Mouse (Mus musculus) heart, postnatal 14 days (tissue): ENCODE data around the gene Hps6. TPM values are rescaled to one million over a fixed set of nuclear protein-coding genes. Genes with fewer than 3 reads are reported as not detected.

Experiments used
- DNase-seq, 2 experiments: peaks; one replicate each; pipeline ENCODE4 v3.0.0; 2021 to 2022
- intact Hi-C: fragments of 180-260 bp; cut with DNase I; formaldehyde crosslinking; loops from one replicate; pipeline ENCODE4 v1.15.1; 2025
- total RNA-seq, 2 experiments: library from RNA; stranded (reverse); gene quantifications; 2 replicates each; pipeline ENCODE4 v1.2.3; 2021

Gene Hps6
- total RNA-seq, 2 experiments from 2014 or later = 6.3 to 6.5 TPM

DNA sequence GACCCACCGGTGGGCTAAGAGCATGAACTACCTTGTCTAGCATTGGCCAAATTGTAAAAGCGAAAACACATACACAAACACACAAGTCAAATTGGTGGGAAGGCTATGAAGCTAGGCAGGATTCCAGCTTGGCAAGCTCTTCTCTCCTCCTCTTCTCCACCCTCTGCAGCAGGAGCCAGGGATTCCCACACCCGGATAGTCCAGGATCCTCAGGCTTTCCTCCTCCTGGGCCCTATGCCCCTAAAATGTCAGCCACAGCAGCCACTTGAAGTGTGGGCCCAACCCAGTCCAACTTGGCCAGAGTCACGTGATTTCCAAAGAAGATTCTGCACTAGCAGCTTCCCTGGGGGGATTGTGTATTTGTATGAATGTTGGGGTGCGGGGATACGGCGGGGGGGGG is 40.1 kb downstream of the Hps6 start:
- peak in 1 of 2 experiments; percentile 42 for DNase-seq
- intact Hi-C loops = no loop called here

DNA sequence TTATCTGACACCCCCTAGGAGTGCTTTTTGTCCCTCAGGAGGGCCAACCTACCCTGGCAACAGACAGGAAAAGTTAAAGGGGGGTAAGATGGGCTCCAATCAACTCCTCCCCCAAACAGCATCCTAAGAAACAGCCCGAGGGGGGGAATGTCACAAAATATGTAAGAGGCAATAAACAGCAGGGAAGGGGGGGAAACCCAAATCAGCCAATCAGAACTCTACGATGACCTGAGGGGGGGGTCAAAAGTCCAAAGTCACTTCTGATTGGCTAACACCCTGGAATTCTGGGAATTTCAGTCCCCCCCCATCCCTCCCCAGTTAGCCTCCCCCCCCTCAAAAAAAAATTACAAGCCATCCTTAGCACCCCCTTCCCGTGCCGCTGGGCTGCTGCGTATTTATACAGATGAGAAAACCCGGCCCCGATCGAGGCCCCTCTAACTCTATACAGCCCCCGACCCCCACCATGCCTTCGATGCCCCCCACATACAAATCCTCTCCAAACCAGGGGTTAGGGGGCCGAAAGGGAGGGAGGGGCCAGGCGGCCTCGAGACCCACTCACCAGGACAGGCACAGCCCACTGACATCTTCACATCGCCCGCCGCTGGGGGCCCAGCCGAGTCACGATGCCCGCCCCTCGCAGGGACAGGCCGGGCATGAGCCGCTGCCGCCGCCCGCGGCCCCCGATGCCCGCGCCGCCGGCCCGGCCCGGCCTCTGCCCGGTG is 41.1 kb downstream of the Hps6 start, which contains the start of gene Pprc1:
Gene Pprc1, plus strand, starts transcription at position 616 of the 722 bp plus-strand sequence.
- intact Hi-C loops = no loop called here
- peak; percentile 43 to 67 for DNase-seq

DNA sequence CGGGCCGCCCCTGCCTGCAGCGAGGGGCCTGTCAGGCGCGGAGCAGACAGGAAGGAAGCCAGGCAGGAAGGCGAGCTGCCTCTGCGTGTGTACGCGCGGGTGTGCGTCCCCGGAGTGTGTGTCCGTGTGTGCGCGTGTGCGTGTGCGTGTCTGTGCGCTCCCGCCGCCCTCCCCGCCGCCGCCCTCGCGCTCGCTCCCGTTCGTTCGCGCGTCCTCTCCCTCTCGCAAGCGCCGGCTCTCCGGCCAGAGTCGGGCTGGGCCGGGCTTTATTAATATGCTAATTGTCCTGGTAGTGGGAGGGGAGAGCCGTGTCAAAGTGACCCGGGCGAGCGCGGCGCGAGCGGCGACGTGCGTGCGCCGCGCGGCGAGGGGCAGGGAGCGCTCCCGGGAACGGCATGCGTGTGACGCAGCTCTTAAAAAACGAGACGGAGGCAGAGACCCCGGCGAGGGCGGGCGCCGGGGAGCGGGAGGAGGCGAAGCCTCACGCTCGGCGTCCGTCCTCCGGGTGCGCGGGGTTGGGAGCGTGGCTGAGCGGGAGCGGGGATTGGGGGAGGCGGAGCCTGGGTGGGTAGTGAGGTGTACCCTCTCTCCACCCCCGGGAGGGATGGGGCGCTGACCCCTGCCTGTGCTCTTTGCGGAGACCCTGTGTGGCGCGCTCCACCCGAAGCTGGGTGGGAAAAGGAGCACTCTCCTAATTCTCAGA is 41.8 kb downstream of the Hps6 start, which contains the start of gene Ldb1:
Gene Ldb1, minus strand, starts transcription at position 222 of the 703 bp plus-strand sequence.
- intact Hi-C loops = no loop called here
- DNase-seq = peak; percentile 87 to 89

DNA sequence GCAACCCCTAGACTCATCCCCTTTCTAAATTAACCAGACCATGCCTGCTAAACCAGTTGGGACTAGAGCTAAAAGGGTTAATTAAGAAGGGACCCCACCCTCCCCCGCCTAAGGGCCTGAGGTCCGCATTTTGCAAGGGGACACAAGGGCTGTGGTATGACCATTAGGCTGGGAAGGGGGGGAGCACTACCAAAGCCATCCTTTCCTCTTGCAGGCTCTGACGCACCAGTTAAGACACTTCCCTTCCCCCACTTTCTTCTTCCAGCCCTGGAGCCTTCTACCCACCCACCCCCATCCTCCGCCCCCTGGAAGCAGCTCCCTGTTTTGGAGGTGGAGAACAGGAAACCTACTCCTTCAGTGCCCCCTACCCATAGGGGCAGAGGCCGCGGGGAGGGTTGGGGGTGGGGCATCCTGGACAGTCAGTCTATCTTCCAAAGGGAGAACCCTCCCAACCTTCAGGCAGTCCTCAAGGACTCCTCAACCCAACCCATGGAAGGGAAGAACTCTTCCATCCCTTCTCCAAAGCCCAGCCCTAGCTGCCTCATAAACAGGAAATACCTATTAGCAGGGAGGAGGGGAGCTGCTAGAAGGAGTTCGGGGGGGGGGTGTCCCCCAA is 42.5 kb downstream of the Hps6 start:
- DNase-seq = peak; percentile 61 to 62
- intact Hi-C loops = no loop called here

DNA sequence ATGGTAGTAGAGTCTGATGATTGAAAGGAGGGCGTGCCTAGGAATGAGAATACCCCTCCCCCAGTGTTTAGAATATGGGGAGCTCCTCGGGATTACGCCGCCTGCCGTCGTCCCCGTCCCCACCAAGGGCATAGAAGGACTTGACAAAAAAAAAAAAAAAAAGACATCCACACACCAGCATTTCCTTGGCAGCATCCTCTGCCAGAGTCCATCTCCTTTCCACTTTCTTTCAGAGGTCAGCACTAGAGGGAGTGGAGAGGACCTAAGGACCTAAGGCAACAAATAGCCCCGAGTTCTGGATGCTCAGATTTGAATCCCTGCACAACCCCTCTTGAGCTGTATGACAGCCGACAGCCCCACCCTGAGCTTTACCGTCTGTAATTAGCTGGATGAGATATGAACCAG is 43.3 kb downstream of the Hps6 start:
- intact Hi-C loops = no loop called here

DNA sequence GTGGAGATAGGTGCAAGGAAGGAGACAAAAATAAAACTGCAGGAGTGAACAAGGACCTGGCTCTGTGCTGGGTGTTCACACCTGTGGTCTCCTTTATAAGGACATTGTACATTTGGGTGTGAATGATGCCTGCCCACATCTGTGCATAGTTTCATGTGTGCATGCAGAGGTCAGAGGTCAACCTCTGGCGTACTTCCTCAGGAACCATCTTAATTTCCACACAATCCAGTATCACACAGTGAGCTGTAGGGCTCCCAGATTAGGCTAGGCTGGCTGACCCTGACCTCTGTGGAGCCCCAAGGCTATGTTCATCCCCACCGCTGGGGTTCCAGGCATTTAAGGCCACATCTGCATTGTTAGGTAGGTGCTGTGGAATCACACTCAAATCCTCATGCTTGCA is 44.1 kb downstream of the Hps6 start:
- intact Hi-C loops = no loop called here

More for the DNA sequence above, 43.3 kb downstream of the Hps6 start:
- no peak for DNase-seq

DNA sequence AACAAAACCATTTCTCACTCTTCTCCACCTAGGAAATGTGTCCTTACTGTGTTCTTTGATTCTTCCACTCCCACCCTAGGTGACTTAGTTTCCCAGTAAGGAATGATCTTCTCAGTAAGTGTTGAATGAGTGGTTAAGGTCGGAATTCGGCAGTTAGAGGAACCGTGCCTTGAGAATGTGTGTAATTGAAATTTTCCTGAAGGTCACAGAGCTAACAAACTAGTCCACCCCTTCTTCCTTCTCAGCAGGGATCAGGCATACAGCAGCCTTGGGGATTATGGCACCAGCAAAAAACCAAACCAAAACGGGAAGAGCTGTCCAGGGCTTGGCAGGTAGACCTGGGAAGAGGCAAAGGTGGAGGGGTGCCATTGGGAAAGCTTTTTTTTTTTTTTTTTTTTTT is 45.8 kb downstream of the Hps6 start:
- intact Hi-C loops = no loop called here
- DNase-seq = no peak

More for the DNA sequence above, 44.1 kb downstream of the Hps6 start:
- no peak for DNase-seq

DNA sequence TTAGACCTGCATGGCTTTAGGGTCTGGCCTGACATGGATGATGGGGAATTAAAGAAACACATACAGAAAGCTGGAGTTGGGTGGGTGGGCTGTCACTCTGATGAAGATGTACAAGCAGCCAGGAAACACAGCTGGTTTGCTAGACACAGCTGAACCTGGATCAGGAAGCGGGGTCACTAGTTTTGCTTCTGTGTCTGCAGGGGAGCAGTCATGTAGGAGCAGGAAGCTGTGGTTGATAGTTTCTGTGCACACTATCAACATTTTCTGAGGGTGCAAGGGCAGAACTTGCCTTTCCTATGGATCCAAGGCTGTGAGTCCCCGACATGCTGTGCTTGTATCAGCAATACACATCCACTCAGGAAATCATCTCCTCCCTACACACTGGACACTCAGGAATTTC is 47.2 kb downstream of the Hps6 start:
- DNase-seq = no peak
- intact Hi-C loops = no loop called here

Other genes starting within 250 kb of the Hps6 start
- 10 to 100 TPM; 65.7 TPM for gene Mgea5, start 219.7 kb upstream of the Hps6 start, total RNA-seq
- gene Kcnip2, start 187.4 kb upstream of the Hps6 start, total RNA-seq = 100 to 1,000 TPM; 149 to 164 TPM
- 10 to 100 TPM; 12.9 to 16.5 TPM for gene Armh3, start 5.0 kb upstream of the Hps6 start, total RNA-seq
- 10 to 100 TPM; 13.8 to 14.1 TPM for gene Pprc1, start 41.4 kb downstream of the Hps6 start, total RNA-seq
- 10 to 100 TPM; 54.4 to 61.0 TPM for gene Ldb1, start 41.7 kb downstream of the Hps6 start, total RNA-seq
- gene Nolc1, start 72.4 kb downstream of the Hps6 start, total RNA-seq = 10 to 100 TPM; 16.4 to 17.2 TPM
- under 1 TPM in 1 of 2 experiments, not detected in 1; 0.67 TPM for gene Elovl3, start 128.4 kb downstream of the Hps6 start, total RNA-seq
- under 1 TPM in 1 of 2 experiments, not detected in 1; 0.79 TPM for gene Pitx3, start 144.8 kb downstream of the Hps6 start, total RNA-seq
- gene Gbf1, start 149.0 kb downstream of the Hps6 start, total RNA-seq = 10 to 100 TPM; 50.3 to 50.7 TPM